Mouse (Mus musculus) lung, postnatal 10 days (tissue): Measurements from ENCODE around the gene Nat8f2.

Experiments used
- DNase-seq: peaks from one replicate; pipeline ENCODE4 v3.0.0; 2021

Nat8f2 gene

DNA sequence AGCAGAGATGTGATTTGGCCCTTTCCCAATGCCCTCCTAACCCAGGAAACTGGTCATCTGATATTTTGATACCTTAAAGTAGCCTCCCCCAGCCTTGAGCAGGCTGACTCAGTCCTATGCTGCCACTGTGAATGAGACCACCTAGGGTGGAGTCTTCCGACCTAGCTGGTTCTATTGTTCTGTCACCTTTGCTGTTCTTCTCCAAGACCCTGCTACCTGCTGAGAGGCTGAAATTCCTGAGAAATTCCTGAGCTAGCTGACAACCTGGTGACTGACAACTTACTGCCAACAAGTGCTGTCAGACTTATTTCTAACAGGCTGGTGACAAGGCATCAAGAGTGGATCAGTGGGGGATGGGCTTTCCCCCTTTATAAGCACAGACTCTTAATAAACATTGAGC lies 50.6 kb downstream of the Nat8f2 start:
- no peak for DNase-seq
